Mouse (Mus musculus): ENCODE data around the gene Wdcp.
"Not testable (repeated sequence)": the region's sequence is repeated elsewhere in the genome, so short reads cannot be mapped to it uniquely, and the experiment has no call there.

Wdcp gene

DNA sequence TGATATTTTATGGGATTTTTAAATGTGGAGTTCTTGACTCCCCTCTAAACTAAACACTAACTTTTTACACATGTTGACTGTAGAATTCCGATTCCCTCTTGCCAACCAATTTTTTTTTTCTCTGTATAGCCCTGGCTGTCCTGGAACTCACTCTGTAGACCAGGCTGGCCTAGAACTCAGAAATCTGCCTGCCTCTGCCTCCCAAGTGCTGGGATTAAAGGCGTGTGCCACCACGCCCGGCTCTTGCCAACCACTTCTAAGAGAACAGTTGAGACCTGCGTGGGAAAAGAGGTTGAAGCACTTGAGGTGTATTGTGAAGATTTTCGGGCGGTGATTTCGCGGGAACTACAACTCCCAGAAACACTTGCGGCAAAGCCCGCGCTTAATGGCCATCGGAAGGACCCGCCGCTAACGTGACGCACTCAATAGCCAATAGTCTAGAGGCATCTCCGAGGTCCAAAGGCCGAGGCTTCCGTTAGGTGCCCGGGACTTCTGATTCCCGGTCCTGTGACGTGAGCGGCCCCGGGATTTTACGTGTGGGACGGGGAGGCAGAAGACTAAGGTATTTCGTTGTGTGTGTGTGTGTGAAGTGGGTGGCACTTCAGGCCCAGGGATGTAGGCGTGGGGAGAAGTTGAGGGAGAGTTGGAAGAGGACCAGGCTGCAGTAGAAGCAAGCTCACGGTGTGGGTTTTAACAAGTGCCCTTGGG is at the start of gene Wdcp:
Gene Wdcp (plus strand): TSS at position 414 of the 708 bp plus-strand sequence.
- DNase-seq, result peak; percentile 88

DNA sequence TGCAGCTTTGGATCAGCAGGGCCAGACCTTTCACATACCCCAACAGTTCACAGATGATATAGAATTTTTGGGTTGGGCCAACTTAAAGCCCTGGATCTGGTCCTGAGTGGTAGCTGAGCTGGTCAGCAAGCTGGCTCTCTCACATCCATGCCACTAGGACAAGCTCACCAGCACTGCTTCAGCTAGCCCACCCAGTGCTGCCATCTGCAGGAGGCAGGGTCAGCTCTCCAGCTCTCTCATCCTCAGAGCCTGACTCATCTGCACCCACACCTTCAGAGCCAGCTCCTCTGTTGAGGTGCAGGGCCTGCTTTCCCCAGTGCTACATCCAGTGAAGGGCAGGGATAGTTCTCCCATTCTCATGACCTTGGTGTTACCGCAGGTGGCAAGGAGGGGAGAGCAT is 49.4 kb upstream of the Wdcp start:
- DNase-seq, result no peak

DNA sequence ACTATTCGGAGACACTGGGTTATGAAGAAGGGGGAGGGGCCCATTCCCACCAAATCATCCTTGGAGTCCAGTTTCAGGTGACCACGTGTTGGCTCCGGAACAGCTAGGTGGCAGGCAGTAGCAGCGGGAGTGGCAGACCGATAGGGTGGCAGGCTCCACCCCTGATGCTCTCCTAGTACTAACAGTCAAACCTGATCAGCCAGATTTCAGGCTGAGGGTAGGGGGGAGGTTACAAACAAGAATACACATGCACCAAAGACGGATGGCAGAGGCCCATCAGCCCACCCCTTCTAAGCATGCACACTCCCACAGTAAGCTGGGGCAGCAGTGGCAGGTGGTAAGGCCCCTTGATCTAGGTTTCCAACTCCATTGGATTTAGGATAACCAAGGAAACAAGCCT is 45.6 kb upstream of the Wdcp start:
- not testable (repeated sequence) for DNase-seq

DNA sequence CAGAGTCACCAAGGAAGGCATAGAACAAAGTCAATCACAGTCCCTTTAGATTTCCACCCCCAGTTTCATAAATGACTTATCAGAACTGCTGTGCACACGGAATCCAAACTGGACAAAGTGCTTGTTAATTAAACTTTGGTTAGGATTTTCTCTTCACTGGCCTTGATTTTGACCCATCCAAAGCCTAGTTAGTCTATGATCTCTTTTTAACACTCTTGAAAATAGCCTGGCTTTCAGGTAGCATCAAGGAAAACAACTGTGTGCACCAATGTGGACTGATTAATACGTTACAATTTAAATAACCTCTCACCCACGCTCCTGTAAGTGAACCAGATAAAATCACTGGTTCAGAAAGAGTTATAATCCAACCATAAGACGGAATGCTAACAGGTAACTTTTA is 32.1 kb upstream of the Wdcp start:
- DNase-seq, result no peak

DNA sequence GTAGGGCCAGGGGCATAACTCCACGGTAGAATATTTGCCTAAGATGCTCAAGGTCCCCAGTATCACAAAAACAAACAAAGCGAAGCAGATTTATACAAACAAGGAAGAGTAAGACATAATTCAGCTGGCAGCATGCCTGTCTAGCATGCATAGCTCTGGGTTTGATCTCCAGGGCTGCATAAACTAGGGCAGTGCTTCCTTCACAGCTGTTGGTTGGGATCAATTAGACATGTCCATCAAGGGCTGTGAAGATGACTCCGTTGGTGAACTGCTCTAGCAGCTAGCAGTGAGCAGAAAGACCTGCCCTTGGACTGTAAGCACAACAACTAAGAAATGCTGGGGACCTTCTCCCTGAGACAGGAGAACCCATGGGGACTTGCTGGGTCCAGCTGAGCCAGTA is 31.4 kb upstream of the Wdcp start:
- no peak for DNase-seq

DNA sequence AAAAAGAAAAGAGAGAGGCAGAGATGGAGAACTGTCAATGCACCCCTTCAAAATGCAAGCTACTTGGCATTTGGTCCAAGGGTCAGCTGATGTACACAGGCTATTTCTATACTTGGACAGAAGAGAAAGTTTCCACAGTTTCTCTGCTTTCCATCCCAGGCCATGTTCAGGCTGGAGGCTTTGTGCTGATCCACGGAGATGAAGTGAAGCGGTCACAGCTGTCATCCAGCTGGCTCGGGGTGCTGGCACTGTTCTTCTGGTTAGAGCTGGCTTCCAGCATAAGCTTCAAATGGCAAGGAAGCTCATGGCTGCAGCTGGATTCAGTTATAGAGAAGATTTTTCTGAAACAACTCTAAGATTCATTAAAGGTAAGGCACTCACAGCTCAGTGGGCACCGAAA is 29.5 kb upstream of the Wdcp start:
- no peak for DNase-seq

DNA sequence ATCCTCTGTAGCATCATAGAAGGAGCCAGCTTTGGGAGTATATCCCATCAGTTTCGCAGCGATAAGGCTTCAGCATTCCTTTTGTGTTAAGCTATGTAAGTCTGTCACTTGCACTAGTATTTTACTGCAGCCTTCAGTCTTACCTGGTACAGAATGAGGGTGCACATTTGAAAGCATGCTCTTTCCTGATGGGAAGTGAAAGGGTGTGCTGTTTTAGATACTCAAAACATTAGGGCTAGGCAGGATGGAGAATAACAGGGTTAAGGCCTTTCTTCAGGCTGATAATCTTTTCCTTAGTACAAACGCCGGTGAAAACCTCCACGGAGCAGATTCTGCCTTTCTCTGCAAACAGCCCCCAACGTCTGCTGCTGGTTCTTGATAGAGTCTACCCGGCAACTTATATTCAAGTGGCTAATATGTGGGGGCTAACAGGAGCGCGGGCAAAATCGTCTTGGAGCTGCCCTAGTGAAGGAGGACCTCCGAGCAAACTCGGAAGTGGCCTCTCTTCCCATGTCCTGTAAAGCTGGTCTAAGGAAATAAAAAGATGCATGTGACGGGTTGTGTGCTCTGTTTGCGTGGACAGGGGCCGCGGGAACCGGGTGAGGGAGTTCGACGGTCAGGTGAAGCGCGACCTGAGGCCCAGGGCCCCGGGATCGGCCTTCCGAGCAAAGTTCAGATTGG is 26.3 kb upstream of the Wdcp start:
- DNase-seq, result no peak

DNA sequence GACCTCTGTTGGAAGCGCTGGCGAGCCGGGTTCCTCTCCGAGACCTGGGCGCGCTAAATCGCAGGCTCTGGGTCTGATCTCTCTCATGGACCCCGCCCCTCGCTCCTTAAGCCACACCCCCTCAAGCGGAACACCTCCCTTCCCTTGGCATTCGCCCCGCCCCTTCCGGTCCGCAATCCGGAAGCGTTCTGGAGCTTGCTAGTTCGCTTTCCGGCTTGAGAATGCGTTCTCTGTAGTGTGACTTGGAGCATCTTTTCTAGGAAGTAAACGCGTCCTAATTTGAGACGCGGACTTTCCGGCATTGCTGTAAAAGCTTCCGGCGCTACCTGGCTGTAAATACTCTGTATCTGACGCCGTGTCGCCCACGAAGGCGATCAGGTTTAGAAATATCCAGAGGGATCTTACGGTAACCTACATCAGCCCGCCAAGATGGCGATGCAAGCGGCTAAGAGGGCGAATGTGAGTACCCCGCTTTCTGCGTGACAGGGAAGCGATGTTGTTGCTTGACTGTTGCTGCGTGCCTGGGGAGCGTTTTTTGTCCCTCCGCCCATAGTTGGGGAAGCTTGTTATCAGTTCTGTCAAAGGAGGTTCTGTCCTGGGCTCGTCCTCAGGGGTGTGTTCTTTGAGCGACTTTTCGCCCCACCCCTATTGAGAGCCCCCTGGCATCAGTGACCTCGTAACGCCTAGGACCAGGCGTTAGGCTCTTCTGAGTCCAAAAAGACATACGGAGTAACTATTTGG is 25.6 kb upstream of the Wdcp start, which contains the start of gene Sf3b6:
Gene Sf3b6 (plus strand): TSS at position 184 of the 741 bp plus-strand sequence.
- DNase-seq, result peak; percentile 98

DNA sequence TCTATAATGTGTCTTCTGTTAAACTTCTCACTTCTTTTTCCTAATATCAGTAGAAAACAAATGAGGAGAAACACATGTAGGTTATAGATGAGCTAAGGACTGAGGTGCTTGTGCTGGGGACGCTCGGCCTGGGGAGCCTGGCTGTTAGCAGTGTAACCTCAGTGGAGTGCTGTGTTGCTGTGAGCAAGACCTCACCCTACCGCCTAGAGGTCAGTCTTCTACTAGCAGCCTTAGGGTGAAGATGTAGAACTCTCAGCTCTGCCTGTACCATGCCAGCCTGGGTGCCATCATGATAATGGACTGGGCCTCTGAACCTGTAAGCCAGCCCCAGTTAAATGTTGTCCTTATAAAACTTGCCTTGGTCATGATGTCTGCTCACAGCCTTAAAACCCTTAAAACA is 15.8 kb upstream of the Wdcp start:
- DNase-seq, result no peak

DNA sequence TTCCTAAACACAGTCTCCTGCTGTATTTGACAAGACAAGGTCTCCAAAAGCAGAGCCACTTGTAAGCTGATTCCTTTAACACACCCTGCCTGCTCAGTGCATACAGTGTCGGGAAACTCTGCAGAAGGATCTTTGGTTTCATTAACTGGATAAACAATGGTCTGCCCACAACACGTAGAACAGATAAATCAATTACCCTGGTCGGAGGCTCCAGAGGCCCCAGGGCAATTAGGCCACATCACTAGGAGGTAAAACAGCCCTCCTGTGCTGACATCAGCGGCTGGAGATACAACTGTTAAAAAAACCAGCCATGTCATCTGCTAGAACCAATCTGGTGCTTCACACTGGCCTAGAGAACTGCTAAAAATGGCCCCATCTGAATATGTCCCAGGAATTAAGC is 6.1 kb upstream of the Wdcp start:
- no peak for DNase-seq

DNA sequence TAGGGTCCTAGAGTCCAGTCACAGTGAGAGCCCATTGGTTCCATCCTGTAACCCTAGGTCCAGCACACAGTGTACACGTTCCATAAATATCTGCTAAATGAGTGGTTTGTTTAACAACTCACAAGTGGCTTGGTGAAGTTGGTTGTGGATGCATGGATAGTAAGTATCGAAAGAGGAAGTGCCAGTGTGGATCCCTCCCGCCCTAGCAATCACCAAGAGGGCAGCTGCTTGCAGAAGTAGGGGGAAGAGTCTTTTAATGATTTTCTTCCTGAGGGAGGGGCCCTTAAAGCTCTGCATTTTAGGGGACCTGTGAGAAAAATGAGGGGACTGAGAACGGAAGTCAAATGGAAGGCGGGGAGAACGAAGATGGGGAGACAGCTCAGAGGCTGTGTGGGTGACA is 3.1 kb upstream of the Wdcp start:
- DNase-seq, result no peak

DNA sequence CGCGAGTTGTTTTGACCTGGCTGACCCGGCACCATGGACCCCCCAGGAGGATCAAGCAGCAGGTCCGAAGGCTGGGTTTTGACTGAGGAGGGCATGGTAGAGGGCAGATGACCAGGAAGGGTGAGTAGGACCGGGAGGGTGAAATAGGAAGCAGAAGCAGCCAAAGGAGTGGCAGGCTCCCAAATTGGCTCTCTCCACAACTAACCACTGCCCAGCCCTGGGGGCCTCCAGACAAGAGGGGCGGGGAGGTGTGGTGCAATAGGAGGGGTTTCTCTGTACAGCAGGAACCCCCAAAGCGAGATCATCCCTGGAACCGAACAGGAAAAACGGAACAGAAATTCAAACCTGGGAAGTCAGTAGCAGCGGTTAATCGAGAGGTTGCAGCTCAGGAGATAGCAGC is 2.4 kb upstream of the Wdcp start:
- DNase-seq, result peak; percentile 30

DNA sequence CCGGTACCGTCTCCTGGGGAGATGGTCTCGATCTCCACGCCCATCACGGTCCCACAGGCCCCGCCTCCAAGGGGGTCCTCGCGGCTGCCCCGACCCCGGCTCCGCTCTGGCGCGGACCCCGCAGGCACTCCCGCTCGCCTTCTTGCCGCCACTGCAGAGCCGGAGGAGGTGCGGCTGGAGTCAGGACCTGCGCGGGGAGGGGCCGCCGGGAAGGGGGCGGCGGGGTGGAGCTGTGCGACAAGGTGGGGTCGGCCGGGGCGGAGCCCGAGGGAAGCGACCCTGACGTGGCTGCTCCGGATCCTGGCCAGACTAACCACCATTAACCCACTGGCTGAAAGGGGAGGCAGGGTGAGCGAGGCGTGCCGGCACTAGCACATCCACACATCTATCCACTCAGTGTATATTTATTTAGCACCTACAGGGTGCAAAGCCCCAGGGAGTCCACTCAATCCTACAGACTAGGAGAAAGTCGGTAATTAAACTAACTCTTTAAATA is 1.7 kb upstream of the Wdcp start, which contains the start of gene Fkbp1b:
Gene Fkbp1b (minus strand): TSS at position 200 of the 496 bp plus-strand sequence.
- DNase-seq, result peak; percentile 64

DNA sequence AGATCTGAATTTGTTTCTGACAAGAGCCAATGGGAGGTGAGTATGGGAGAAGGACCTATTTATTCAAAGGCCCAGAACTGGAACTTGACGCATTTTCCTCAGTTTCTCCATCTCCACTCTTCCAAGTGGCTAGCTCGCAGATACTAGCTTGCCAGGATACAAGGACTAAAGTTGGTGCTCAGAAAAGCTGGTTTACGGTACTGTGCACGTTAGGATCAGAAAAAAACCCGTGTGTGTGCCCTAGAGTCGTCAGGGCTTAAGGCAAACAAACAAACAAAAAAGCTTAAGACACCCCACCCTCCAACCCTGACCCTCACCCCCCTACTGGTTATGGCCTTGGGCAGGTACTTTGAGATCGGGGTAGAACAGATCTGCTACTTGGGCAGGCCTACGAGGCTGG is 647 bp upstream of the Wdcp start:
- DNase-seq, result no peak

DNA sequence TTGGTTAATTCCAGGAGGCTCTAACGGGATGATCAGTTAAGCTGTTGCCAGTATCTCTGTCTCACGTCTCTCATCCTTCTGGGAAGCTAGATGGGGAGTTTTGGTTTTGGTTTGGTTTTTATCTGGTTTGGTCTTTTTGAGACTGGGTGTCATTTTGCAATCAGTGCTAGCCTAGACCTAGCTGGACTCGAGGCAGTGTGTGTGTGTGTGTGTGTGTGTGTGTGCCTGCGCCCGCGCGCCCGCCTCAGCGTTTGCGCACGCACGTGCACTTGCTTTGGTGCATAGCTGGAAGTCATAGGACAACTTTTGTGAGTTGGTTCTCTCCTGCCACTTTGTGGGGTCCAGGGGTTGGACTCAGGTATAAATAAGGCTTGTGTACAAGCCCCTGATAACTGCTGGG is 638 bp downstream of the Wdcp start:
- DNase-seq, result no peak

DNA sequence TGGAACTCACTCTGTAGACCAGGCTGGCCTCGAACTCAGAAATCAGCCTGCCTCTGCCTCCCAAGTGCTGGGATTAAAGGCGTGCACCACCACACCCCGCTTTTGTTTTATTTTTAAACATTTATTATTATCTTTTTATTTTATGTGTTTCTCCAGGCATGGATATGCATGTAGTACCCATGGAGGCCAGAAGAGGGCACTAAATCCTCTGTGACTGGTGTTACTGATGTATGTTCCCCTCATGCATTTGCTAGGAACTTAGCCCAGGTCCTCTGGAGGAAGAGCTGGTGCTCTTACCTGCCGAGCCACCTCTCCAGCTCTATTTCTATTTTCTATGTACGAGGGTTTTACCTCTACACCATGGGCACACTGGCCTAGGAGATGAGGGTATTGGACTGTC is 13.1 kb downstream of the Wdcp start:
- DNase-seq, result no peak

DNA sequence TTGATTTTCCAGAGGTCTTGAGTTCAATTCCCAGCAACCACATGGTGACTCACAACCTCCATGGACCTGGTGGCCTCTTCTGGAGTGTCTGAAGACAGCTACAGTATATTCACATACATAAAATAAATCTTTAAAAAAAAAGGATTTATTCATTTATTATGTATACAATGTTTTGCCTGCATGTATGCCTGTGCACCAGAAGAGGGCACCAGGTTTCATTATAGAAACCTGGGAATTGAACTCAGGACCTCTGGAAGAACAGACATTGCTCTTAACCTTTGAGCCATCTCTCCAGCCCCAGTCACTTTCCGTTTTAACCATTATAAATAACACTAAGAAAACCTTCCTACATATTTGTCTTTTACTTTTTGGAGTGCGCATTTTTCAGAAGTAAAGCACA is 13.7 kb downstream of the Wdcp start:
- DNase-seq, result no peak

DNA sequence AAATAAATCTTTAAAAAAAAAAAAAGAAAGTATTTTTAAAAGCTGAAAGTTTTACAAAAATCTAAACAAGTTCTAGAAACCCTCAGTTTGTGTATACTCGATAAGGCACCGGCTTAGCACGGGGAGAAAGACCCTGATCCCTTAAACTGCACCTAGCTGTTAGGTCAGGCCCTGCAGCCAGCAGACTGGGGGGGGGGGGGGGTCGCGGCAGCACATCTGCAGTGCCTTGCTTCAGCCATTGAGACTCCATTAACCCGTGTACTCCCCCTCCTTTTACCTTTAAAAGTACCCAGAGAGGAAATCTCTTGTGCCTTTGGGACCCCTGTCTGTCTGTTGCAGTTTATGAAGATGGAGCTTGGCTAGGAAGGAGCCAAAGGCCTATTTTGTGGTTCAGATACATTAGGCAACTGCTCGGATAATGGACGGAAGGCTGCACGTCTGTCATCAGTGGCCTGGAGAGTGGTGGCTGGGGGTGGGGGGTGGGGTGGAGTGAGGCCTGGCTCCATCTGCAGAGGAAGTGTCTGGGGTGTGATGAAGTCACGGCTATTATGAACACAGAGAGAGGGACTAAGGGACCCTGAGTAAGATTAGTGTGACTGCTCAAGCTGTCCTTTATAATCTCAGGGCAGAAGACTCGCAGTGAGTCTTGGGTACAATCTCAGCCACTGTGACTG is 16.3 kb downstream of the Wdcp start:
- no peak for DNase-seq

DNA sequence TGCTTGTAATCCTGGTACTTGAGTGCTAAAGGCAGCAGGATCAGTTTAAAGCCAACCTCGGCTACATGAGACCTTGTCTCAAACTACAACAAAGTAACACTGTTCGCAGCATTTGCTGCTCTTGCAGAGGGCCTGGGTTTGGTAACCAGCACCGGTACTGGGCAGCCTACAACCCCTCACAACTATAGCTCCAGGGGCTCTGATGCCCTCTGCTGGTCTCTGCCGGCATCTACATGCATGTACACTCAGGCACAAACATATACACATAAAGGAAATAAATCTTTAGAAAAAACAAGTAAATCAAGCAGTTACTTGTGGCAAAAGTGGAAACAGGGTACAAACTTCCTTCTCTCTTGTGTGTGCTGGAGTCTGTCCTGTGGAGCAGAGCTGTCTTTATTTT is 19.6 kb downstream of the Wdcp start:
- DNase-seq, result no peak

DNA sequence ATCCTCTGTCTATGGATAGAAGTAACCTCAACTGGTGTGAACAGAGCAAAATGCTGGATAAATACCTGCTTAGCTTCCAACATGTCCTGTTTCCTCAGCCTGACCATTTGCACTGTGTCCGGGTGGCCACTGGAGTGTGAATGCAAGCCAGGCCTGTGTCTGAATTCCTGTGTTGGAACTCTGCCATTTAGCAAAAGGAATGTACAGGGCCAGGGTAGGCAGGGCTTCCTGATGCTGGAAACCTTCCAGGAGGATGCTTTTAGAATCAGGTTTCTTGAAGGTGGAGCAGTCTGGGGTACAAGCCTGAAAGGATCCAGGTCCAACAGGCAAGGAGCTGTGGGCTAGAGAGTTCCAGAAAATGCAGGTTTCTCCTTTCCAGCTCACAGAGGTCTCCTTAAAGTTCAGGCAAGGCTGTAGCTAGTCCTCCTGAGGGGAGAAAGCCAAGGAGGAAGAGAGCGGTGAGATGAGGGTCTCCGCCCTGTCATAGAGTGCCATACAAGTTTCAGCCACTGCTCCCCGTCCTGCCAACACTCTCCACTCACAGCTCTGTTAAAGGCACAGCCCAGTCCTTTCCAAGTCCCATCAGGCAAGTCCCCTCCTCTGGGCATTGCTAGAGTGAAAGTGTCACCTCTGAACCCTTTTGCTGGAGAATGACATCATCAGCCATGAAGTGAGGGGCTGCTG is 20.7 kb downstream of the Wdcp start:
- peak; percentile 18 for DNase-seq

DNA sequence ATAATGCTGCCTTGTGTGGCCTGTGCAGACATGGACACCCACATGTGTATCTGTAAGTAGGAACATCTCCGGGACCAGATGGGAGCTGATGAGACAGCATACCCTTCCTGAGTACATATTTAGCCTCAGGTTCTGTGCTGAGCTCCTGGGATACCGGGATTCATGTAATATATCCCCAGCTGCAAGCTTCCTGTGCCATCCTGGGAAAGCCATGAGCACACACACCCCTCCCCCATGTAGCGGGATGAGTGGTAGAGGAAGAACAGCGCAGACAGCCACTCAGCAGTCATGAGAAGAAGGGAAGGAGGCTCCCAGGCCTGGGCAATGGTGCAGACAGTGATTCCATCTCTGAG is 21.2 kb downstream of the Wdcp start:
- DNase-seq, result no peak

DNA sequence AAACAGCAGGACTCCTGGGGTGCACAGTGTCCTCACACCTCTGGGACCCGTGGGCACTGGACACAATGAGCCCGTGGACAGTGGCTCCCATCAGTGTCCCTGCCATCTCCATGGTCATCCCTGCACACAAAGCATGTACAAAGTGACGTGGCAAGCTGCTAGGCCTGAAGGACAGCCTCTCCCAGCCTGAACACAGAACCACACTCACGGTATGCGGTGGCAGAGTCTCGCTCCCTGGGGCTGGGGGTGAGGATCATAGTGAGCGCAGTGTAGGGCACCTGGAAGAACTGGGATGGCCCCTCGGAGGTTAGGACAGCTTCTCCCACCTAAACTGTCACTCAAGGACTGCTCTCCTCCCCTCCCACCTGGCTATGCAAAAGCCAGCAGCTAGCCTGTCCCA is 25.8 kb downstream of the Wdcp start:
- no peak for DNase-seq

DNA sequence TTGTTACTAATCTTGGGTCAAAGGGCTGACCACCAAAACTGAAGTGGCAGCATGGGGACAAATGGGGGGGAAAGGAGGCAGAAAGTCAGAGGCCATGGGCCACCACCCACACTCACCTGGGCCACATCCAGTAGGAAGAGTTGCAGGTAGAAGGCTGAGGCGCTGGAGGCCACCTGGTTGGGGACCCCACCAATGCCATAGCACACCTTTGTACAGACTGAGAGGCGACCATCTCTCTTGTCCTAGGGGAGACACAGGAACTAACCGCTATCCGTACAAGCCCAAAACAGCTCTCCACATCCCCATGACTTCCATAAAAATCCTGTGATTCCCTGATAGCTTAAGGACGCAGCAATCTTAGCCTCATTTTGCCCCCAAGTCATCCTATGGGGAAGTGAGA is 28.2 kb downstream of the Wdcp start:
- DNase-seq, result no peak
